Mouse (Mus musculus): ENCODE measurements at regions not wholly inside any gene's neighbourhood (a gene's known extent, or its start where the extent isn't known, plus 50 kb on each side); places are given as distances from the start of the nearest gene placed in this dataset.

GRCm38 (mm10) chr10:98618736-98619525 is 295.3 kb upstream of the Atp2b1 start:
- H3K27ac ChIP-seq (ENCODE audit: low read length): no peak overlapping the region
- WGBS: 90% methylated on average over 21 of the region's 21 CpGs
- ATAC-seq (ENCODE audit: low FRiP score, low TSS enrichment): no peak

GRCm38 (mm10) chr10:98624103-98624502 is 290.1 kb upstream of the Atp2b1 start:
- no peak overlapping the region for H3K4me3 ChIP-seq (ENCODE audit: low read length)
- H3K36me3 ChIP-seq (ENCODE audit: insufficient read depth, low read length): no peaks in the 10 kb centered on the region
- no peak overlapping the region for H3K27ac ChIP-seq (ENCODE audit: low read length)
- no peak overlapping the region for H3K9ac ChIP-seq (replicated peaks; ENCODE audit: low read length)
- ATAC-seq (ENCODE audit: low FRiP score, low TSS enrichment): no peak
- H3K27me3 ChIP-seq (ENCODE audit: insufficient read depth, low read length): no peaks in the 10 kb centered on the region
- H3K4me1 ChIP-seq (ENCODE audit: insufficient read depth, low read length): peaks cover 5% of the 10 kb centered on the region; the same call in 1 of the 2 replicates
- H3K9me3 ChIP-seq (ENCODE audit: low read length): no peaks in the 10 kb centered on the region
- 47% methylated on average over 1 of the region's 1 CpGs for WGBS
- H3K4me2 ChIP-seq (replicated peaks; ENCODE audit: low read depth, low read length): no peak overlapping the region; the same call in 1 of the 2 replicates

More at GRCm38 (mm10) chr10:98618736-98619525, 295.3 kb upstream of the Atp2b1 start:
- Histone ChIP-seq H3K9me3 (ENCODE audit: low read length) (no peaks in the 10 kb centered on the region), H3K4me2 (replicated peaks; ENCODE audit: low read depth, low read length) (no peak overlapping the region), H3K4me1 (ENCODE audit: insufficient read depth, low read length) (no peaks in the 10 kb centered on the region), H3K36me3 (ENCODE audit: insufficient read depth, low read length) (no peaks in the 10 kb centered on the region), H3K9ac (replicated peaks; ENCODE audit: low read length) (no peak overlapping the region), H3K27me3 (ENCODE audit: insufficient read depth, low read length) (no peaks in the 10 kb centered on the region), H3K4me3 (ENCODE audit: low read length) (no peak overlapping the region)

- Histone ChIP-seq H3K9ac (replicated peaks; ENCODE audit: low read length) (0 out of 2 replicates have a peak overlapping the region, but pooled peaks have one; percentile 24), H3K36me3 (ENCODE audit: insufficient read depth, low read length) (no peaks in the 10 kb centered on the region), H3K27ac (ENCODE audit: low read length) (no peak overlapping the region), H3K4me2 (replicated peaks; ENCODE audit: low read depth, low read length) (peak overlapping the region; percentile 43), H3K4me1 (ENCODE audit: insufficient read depth, low read length) (peaks cover 7% of the 10 kb centered on the region; the same call in 1 of the 2 replicates), H3K9me3 (ENCODE audit: low read length) (no peaks in the 10 kb centered on the region), H3K27me3 (ENCODE audit: insufficient read depth, low read length) (no peaks in the 10 kb centered on the region), H3K4me3 (ENCODE audit: low read length) (peak overlapping the region; percentile 25)
- peak; percentile 39; the same call in 1 of the 2 replicates for ATAC-seq (ENCODE audit: low FRiP score, low TSS enrichment)
- WGBS: 30% methylated on average over 12 of the region's 12 CpGs
Observed at GRCm38 (mm10) chr10:98624681-98625321, 289.4 kb upstream of the Atp2b1 start.

- Histone ChIP-seq H3K4me1 (ENCODE audit: insufficient read depth, low read length) (peaks cover 9% of the 10 kb centered on the region; the same call in 1 of the 2 replicates), H3K27ac (ENCODE audit: low read length) (no peak overlapping the region), H3K36me3 (ENCODE audit: insufficient read depth, low read length) (no peaks in the 10 kb centered on the region), H3K9me3 (ENCODE audit: low read length) (no peaks in the 10 kb centered on the region), H3K9ac (replicated peaks; ENCODE audit: low read length) (no peak overlapping the region), H3K4me2 (replicated peaks; ENCODE audit: low read depth, low read length) (no peak overlapping the region), H3K4me3 (ENCODE audit: low read length) (no peak overlapping the region), H3K27me3 (ENCODE audit: insufficient read depth, low read length) (no peaks in the 10 kb centered on the region)
- WGBS: 96% methylated on average over 1 of the region's 1 CpGs
- ATAC-seq (ENCODE audit: low FRiP score, low TSS enrichment): no peak
Observed at GRCm38 (mm10) chr10:98628191-98628590, 286.0 kb upstream of the Atp2b1 start.

- no peak overlapping the region for H3K4me3 ChIP-seq (ENCODE audit: low read length)
- H3K9ac ChIP-seq (replicated peaks; ENCODE audit: low read length): no peak overlapping the region
- peaks cover 9% of the 10 kb centered on the region; the same call in 1 of the 2 replicates for H3K4me1 ChIP-seq (ENCODE audit: insufficient read depth, low read length)
- ATAC-seq (ENCODE audit: low FRiP score, low TSS enrichment): no peak; the same call in 1 of the 2 replicates
- H3K4me2 ChIP-seq (replicated peaks; ENCODE audit: low read depth, low read length): no peak overlapping the region
- H3K27me3 ChIP-seq (ENCODE audit: insufficient read depth, low read length): no peaks in the 10 kb centered on the region
- no peaks in the 10 kb centered on the region for H3K9me3 ChIP-seq (ENCODE audit: low read length)
- 17% methylated on average over 3 of the region's 3 CpGs for WGBS
- H3K36me3 ChIP-seq (ENCODE audit: insufficient read depth, low read length): no peaks in the 10 kb centered on the region
- no peak overlapping the region for H3K27ac ChIP-seq (ENCODE audit: low read length)
Observed at GRCm38 (mm10) chr10:98629248-98629647, 285.0 kb upstream of the Atp2b1 start.

- WGBS: 72% methylated on average over 14 of the region's 14 CpGs
- Histone ChIP-seq H3K36me3 (ENCODE audit: insufficient read depth, low read length) (no peaks in the 10 kb centered on the region), H3K9me3 (ENCODE audit: low read length) (no peaks in the 10 kb centered on the region), H3K27ac (ENCODE audit: low read length) (no peak overlapping the region), H3K27me3 (ENCODE audit: insufficient read depth, low read length) (no peaks in the 10 kb centered on the region), H3K4me3 (ENCODE audit: low read length) (no peak overlapping the region), H3K4me2 (replicated peaks; ENCODE audit: low read depth, low read length) (no peak overlapping the region), H3K9ac (replicated peaks; ENCODE audit: low read length) (no peak overlapping the region), H3K4me1 (ENCODE audit: insufficient read depth, low read length) (peaks cover 7% of the 10 kb centered on the region; the same call in 1 of the 2 replicates)
- ATAC-seq (ENCODE audit: low FRiP score, low TSS enrichment): no peak
Observed at GRCm38 (mm10) chr10:98637759-98638611, 276.2 kb upstream of the Atp2b1 start.

- Histone ChIP-seq H3K4me2 (replicated peaks; ENCODE audit: low read depth, low read length) (no peak overlapping the region), H3K27me3 (ENCODE audit: insufficient read depth, low read length) (no peaks in the 10 kb centered on the region), H3K36me3 (ENCODE audit: insufficient read depth, low read length) (no peaks in the 10 kb centered on the region), H3K4me3 (ENCODE audit: low read length) (no peak overlapping the region), H3K9me3 (ENCODE audit: low read length) (no peaks in the 10 kb centered on the region), H3K27ac (ENCODE audit: low read length) (no peak overlapping the region), H3K9ac (replicated peaks; ENCODE audit: low read length) (no peak overlapping the region), H3K4me1 (ENCODE audit: insufficient read depth, low read length) (no peaks in the 10 kb centered on the region)
- ATAC-seq (ENCODE audit: low FRiP score, low TSS enrichment): no peak
- 82% methylated on average over 10 of the region's 10 CpGs for WGBS
Observed at GRCm38 (mm10) chr10:98645681-98646122, 268.5 kb upstream of the Atp2b1 start.

GRCm38 (mm10) chr10:98646311-98646999 is 267.8 kb upstream of the Atp2b1 start:
- Histone ChIP-seq H3K4me2 (replicated peaks; ENCODE audit: low read depth, low read length) (no peak overlapping the region), H3K9ac (replicated peaks; ENCODE audit: low read length) (no peak overlapping the region), H3K4me3 (ENCODE audit: low read length) (no peak overlapping the region), H3K27ac (ENCODE audit: low read length) (no peak overlapping the region), H3K36me3 (ENCODE audit: insufficient read depth, low read length) (no peaks in the 10 kb centered on the region), H3K4me1 (ENCODE audit: insufficient read depth, low read length) (no peaks in the 10 kb centered on the region), H3K9me3 (ENCODE audit: low read length) (no peaks in the 10 kb centered on the region), H3K27me3 (ENCODE audit: insufficient read depth, low read length) (no peaks in the 10 kb centered on the region)
- WGBS: 86% methylated on average over 8 of the region's 8 CpGs
- ATAC-seq (ENCODE audit: low FRiP score, low TSS enrichment): no peak

- H3K27ac ChIP-seq (ENCODE audit: low read length): no peak overlapping the region
- no peak overlapping the region for H3K4me2 ChIP-seq (replicated peaks; ENCODE audit: low read depth, low read length)
- 94% methylated on average over 7 of the region's 7 CpGs for WGBS
- H3K9me3 ChIP-seq (ENCODE audit: low read length): no peaks in the 10 kb centered on the region
- no peaks in the 10 kb centered on the region for H3K36me3 ChIP-seq (ENCODE audit: insufficient read depth, low read length)
- no peaks in the 10 kb centered on the region for H3K27me3 ChIP-seq (ENCODE audit: insufficient read depth, low read length)
- no peak overlapping the region for H3K9ac ChIP-seq (replicated peaks; ENCODE audit: low read length)
- no peak overlapping the region for H3K4me3 ChIP-seq (ENCODE audit: low read length)
- ATAC-seq (ENCODE audit: low FRiP score, low TSS enrichment): no peak
- no peaks in the 10 kb centered on the region for H3K4me1 ChIP-seq (ENCODE audit: insufficient read depth, low read length)
Observed at GRCm38 (mm10) chr10:98648710-98649245, 265.4 kb upstream of the Atp2b1 start.
